Mouse (Mus musculus): ENCODE measurements around the gene Specc1l.

The Specc1l gene

DNA sequence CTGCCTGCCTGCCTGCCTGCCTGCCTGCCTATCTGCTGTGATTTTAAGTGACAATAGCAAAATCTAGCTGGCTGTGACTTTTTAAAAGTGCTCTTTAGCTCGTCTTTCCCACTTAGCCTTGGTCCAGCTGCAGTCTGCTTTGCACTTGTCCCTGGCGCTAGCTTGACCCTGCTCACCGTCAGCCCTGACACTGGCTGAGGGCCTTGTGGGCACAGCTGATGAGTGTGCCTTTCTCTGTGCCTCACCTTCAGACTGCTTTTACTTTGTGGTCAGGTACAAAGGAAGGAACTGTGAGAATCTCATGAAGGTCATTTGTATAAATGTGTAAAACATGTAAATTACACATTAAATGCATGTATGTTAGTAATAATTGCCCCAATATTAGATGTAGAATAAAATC is 12.3 kb downstream of the Specc1l start:
- in situ Hi-C loops (cut with MboI, MseI), result no loop called here

DNA sequence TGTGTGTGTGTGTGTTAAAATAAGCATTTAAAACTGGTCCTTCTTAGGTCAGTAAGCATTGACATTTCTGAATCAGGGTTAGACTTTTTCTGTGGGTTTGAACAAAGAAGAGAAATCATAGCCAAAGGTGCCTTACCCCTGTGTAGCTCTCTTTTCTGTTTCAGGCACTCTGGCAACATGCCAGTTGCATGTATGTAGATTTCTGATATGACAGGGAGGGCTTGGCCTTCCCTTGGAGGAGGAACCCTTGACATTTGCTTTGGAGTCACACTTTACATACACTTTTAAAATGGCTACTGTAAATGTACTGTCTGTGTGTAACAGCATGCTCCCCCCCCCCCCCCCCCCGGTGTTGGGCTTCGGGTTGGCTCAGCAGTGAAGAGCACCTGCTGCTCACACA is 12.8 kb downstream of the Specc1l start:
- in situ Hi-C loops (cut with MboI, MseI), result no loop called here

DNA sequence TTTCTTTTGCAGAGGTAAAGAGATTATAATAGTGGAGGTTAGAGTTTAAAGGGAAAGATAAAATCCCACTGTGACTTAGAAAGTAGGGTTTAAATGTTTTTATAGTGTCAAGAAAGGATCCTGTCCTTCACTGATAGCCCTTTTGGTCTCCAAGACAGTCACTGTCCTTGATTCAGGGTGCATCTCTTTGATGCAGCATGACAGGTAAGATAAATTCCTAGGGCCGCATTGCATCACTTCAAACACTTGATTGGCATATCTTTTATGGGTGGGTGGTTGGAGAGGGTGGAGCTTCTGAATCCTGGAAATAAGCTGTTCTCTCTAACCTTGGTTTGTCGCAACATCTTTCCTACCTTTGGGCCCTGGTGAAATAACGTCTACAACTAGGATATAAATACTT is 15.5 kb downstream of the Specc1l start:
- in situ Hi-C loops (cut with MboI, MseI), result no loop called here

DNA sequence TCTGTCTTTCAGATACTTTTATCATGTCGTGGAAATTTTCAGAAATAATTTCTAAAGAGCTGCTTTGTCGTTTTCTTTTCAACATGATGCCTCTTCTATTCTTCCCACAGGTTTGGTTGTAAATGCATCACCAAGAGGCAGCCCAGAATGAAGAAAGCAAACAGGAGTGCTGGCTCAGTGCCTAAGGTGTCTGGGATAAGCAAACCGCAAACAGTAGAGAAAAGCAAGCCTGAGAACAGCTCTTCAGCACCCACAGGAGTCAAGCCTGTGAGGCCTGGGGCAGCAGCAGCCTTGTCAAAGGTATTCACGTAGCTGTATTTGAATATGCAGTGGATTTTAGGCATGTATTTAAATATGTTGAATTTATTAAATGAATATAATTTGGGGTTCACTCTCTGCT is 18.7 kb downstream of the Specc1l start:
- in situ Hi-C loops (cut with MboI, MseI), result no loop called here

DNA sequence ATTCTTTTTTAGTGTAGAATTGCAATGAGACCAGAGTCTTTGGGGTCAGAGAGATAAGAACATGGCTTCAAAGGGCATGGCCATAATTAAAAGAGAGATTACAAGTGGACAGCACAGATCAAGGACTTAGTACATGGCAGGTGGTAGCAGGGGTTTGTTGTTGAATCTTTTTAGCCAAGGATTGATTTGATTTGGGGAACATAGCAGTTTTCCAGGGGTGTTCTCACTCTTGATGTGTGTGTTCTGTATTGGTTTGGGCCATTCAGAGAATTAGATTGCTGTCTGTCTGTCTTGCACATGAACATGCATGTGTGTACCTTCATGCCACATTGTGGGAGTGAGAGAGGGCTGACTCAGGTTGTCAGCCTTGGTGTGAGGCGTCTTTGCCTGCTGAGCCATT is 20.0 kb downstream of the Specc1l start:
- in situ Hi-C loops (cut with MboI, MseI), result no loop called here

DNA sequence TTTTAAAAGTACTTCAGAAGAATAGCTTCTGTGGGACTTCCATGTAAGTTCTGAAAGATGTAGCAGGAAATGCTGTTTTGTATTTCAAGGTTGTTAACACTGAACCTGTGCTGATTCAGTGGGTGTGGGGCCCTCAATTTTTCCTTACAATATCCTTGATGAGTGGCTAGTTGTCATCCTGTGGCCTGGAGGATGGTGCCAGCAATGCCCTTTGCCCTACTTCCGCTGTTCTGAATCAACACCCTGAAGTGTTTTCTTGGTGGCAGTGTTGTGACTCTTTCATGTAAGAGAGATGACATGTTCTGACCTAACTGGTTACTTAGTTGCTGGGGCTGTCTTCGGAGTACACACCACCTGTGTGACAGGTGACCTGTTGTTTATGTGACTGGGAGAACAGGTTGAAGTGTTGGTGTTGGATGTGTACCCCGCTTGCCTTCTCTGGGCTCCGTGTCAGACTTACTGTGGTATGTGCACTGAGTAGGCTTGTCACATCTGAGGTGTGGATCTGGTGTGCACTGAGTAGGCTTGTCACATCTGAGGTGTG is 20.8 kb downstream of the Specc1l start:
- in situ Hi-C loops (cut with MboI, MseI), result no loop called here

DNA sequence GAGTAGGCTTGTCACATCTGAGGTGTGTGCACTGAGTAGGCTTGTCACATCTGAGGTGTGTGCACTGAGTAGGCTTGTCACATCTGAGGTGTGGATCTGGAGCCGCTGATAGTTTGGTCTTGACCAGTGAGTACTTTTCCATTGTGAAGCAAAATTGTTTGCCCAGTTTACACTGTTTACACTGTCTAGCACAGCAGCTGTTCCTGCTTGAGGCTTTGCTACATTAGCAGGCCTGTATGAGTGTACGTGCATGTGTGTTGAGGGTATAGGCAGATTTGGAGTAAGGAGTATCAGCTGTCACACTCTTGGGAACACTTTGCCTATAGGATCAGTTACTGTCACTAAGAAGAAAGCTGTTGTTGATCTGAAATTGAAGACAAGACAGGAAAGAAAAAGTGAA is 21.6 kb downstream of the Specc1l start:
- in situ Hi-C loops (cut with MboI, MseI), result no loop called here

DNA sequence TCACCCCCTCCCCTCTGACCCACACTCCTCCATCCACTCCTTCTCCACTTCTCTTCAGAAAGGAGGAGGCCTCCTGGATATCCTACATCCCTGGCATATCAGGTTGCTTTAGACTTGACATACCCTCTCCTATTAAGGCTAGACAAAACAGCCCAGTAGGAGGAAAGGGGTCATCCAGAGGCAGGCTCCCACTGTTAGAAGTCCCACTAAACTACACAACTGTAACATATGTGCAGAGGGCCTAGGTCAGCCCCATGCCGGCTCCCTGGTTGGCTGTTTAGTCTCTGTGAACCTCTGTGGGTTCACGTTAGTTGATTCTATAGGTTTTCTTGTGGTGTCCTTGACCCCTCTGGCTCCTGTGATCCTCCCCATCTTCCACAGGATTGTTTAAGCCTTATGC is 23.9 kb downstream of the Specc1l start:
- in situ Hi-C loops (cut with MboI, MseI), result no loop called here

DNA sequence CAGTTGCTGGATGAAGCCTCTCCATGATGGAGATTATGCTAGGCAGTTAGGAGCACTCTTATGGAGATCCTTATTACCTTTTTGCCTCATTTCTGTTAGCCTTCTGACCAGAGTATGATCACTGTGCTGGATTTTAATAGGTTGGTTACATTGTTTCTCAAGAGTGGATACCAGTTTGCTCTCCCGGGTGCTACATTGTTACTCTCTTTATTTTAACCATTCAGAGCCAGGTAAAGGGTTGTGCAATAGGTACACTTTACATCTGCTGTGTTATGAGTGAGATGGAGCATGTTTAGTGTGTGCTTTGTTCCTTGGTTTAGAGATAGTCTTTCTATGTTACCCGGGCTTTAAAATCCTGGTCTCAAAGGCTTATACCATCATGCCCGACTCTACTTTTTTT is 24.3 kb downstream of the Specc1l start:
- in situ Hi-C loops (cut with MboI, MseI), result no loop called here

DNA sequence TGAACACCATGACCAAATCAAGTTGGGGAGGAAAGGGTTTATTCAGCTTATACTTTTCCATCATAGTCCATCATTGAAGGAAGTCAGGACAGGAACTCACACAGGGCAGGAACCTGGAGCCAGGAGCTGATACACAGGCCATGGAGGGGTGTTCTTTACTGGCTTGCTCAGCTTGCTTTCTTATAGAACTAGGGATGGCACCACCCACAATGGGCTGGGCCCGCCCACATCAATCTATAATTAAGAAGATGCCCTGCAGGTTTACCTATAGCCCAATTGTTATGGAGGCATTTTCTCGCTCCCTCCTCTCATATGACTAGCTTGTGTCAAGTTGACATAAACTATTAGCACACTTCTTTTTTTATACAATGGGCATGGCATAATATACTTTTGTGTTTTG is 25.3 kb downstream of the Specc1l start:
- in situ Hi-C loops (cut with MboI, MseI), result no loop called here

DNA sequence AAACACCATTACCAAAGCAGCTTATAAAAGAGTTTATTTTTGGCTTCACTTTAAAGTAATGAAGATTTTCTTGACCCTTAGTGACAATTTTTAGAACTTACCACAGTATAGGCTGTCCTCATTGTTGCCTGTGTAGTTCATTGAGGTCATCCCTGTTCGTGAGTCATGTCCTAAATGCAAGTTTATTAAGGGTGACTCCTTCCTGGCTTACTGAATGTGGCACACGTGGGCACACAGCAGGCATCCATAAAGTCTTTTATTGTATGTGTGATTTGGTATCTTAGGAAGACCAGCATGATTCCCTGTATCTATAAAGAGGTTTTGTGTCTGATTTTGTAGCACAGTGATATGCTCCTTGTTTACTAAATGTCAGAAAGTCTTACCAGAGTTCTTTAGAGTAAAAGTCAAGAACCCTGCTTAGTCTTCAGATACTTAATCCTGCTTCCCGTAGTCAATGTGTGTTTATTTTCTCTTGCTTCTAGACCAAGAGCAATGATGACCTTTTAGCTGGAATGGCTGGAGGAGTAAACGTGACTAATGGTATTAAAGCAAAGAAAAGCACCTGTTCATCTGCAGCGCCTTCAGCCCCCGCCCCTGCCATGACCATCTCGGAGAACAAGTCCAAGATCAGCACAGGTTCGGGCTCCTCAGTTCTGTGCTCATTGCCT is 28.8 kb downstream of the Specc1l start:
- in situ Hi-C loops (cut with MboI, MseI), result no loop called here

DNA sequence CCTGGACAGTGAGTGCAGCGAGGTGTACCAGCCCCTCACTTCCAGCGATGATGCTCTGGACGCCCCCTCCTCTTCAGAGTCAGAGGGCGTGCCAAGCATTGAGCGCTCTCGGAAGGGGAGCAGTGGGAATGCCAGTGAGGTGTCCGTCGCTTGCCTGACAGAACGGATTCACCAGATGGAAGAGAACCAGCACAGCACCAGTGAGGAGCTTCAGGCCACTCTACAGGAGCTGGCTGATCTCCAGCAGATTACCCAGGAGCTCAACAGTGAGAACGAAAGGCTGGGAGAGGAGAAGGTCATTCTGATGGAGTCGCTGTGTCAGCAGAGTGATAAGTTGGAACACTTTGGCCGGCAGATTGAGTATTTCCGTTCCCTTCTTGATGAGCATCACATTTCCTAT is 33.9 kb downstream of the Specc1l start:
- in situ Hi-C loops (cut with MboI, MseI), result loop anchor here (5.0 kb wide), 1 partner anchor 54 kb away; no protein-coding TSS in a partner anchor

DNA sequence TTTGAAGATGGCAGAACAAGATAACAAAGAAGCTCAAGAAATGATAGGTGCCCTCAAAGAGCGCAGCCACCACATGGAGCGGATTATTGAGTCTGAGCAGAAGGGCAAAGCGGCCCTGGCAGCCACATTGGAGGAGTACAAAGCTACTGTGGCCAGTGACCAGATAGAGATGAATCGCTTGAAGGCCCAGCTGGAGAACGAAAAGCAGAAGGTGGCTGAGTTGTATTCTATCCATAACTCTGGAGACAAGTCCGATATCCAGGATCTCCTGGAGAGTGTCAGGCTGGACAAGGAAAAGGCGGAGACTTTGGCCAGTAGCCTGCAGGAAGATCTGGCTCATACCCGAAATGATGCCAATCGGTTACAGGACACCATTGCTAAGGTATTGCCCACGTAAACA is 34.5 kb downstream of the Specc1l start:
- in situ Hi-C loops (cut with MboI, MseI), result loop anchor here (5.0 kb wide), 1 partner anchor 54 kb away; no protein-coding TSS in a partner anchor

DNA sequence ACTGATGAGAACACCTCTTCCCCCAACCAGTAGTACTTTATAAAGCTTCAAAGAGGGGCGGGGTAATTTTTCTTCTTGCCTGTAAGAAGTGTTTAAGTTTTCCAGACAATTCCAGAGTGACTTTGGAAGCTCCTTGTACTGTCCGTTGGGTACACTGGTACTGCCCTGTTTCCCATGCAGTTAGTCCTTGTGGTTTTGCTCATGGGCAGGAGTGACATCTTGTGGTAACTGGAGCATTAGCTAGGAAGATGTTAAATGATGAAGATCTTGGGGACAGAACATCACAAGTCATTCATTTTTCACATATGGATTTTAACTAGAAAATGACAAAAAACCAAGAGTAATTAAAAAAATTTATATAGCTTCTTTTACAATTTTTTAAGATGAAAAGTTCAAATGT is 39.1 kb downstream of the Specc1l start:
- in situ Hi-C loops (cut with MboI, MseI), result no loop called here

DNA sequence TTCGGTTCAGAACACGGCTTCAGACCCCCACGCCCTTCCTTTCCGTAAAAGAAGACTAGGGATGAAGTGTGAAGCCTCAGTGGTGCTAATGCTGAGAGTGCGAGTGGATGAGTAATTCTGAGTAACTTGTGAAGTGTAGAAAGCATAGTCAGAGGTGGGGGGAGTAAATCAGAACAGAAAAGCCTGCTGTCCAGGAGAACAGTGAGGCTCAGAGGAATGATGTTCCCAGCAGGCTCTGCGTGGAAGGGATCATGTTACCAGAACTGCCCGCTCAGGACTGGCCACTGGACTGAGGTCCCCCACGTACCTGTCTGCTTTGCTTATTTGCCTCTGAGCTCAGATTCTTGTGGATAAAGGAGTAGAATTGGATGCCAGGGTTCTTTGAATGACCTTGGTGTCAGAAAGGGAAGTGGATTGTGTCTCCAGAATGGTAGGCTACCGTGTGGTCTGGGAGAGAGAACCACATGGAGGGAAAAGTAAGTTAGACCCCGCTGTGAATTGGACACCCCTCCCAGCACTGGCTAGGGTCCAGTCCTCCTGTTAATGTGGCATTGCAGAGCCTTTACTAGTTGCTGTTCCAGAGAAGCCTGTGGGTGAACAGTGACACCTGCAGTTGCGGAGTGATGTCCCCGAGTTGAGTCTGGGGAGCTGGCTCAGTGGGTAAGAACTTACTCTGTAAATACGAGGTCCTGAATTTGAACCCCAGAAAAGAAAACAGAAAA is 40.6 kb downstream of the Specc1l start:
- in situ Hi-C loops (cut with MboI, MseI), result no loop called here

DNA sequence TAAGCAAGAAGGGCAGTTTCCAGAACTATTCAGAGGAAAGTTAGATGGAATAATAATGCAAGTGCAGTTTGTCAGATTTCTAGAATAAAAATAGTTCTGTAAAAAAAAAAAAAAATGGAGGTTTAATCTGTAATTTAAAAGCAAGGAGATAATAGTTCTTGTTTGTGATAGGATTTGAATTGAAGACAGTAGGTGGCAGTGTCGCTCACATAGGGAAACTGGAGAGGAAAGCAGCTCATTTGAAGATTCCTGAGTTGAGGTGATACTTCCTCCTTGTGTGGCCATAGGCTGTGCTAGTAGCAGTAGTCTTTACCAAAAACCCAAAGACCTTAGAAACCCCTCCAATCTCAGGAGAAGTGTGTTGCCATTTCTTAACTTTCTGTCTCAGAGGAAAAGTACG is 43.2 kb downstream of the Specc1l start:
- in situ Hi-C loops (cut with MboI, MseI), result no loop called here

DNA sequence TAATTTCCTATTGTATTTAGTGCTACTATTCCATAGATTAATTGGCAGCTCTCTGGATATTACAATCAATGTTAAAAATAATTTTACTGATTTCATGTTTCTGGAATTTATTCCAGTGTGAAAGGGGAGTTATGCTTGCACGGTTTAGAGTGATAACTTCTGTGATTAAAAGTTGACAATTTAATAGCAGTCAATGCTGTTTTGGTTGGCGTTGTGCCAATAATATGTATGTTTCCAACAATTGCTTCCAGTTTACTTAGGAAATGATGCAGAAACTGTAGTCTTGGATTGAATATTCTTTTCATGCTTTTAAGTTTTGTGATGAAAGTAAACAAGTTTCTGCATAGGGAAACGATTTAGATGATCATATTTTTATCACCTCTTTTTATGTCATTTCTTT is 45.5 kb downstream of the Specc1l start:
- in situ Hi-C loops (cut with MboI, MseI), result no loop called here

DNA sequence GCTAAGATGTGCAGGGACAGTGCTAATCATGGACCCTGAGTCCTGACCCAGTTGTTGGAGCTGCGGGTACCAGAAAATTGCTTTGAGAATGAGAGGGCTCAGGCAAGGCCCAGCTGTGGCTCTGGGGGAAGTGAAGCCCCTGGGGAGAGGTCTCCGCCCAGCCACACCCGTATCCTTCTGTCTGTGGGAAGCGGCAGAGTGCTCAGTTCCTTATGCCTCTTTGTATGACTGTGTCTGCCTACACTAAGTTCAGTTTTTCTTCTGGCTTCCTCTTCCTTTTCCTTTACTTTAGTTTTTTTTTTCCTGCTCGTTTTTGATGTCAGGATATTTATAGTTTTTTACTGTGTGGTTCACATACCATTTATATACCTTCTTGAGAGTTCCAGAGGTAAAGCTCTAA is 46.4 kb downstream of the Specc1l start:
- in situ Hi-C loops (cut with MboI, MseI), result no loop called here

DNA sequence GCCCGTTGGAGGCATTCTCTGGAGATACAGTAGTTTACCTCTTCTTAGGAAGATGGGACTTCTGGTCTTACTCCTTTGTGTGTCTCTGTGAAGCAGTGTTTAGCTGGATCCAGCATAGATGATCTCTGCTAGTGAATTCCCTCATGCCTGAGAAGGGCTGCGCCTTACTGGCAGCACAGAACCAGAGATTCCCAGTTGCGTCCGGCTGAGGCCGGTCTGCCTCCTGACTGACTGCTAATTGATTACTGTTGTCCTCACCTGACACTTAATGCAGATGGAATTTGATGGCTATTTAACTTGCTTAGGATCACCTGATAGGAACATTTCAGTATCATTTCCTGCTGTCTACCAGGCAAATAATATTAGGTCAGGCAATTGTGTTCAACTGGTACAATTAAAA is 49.4 kb downstream of the Specc1l start:
- in situ Hi-C loops (cut with MboI, MseI), result no loop called here

DNA sequence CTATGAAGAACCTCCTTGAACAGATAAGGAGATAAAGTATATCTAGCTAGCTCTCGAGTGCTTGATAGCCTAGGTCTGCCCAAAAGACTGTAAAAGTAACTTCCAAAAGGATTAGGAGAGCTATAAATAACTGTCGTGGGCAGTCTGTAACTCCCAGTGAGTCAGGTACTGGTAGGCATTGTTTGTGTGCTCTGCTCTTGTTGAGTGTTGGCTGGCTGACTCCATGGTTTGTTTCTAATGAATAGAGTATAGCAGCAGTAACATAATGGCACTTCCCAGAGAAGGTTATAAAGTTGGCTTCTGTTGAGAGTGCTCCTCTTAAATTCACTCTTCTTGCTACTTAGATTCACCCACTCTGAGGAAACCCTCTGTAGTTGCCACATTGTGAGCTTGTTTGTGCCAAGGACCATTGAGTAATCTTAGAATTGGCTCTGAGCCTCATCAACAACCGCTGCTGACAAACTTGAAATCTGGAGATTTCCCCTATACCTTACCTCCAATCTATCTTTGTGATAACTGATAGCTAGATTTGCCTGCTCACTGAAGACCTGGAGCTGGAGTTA is 53.2 kb downstream of the Specc1l start:
- in situ Hi-C loops (cut with MboI, MseI), result no loop called here

DNA sequence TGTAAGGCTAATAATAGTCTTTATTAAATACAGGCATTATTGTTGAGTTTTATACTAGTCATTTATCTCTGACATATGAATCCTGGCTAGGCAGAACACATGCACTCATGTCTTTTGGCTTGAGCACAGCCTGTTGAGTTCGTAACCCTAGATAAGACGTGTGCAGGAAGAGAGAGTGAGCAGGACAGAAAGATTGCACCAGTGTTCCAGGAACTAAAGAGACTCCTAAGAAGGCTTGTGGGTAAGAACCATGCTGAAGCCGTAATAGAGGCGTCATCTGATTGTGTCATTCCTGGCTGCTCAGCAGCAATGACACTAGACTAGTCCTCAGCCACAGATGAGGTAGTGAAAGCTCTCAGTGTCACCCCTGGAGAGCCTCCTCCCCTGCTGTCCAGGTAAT is 61.1 kb downstream of the Specc1l start:
- in situ Hi-C loops (cut with MboI, MseI), result no loop called here

DNA sequence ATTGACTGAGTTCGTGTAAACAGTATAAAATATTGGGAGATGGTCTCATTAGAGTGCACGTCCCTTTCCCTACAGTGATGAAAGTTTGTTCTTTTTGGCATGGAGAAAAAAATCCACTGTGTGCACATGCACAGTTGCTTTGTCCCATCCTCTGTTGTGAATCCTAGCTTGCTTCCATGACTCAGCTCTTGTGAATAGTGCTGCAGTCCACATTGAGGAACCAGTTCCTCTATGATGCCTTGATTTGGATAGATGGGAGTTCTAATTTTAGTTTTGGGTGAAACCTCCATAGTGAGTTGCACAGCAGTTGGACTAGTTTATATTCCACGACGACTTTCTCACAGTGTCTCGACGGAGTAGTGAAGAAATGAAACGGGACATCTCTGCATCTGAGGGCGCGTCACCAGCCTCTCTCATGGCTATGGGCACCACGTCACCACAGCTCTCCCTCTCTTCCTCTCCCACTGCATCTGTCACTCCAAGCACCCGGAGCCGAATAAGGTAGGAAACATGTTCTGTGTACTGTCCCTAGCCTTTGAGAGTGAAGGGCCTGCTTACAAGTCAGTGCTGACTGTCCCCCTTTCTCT is 64.6 kb downstream of the Specc1l start:
- in situ Hi-C loops (cut with MboI, MseI), result no loop called here

DNA sequence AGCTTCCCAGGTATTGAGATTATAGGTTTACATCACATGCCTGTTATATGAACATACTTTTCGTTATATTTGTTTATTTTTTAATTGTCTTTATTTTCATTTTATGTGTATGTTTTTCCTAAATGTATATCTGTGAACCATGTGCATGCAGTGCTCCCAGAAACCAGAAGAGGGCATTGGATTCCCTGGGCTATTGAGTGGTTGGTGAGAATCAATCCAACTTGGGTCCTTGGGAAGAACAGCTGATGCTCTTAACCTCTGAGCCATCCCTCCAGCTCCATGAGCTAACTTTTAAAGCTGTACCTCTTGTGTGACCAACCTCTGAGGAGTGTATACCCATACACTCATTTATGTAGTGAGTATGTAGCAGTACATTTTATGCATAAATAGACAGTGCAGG is 65.6 kb downstream of the Specc1l start:
- in situ Hi-C loops (cut with MboI, MseI), result no loop called here
